21 mouse cellular contexts compared by ENCODE assay signal in genomic region chr4:142307321-142307720, GRCm38 (mm10).
DNase-seq lines count a peak whose midpoint lies in the region; ATAC-seq and TF ChIP-seq lines count a peak whose summit lies in the region.
"Had no signal": no experiment of that assay in that cellular context is flagged by ENCODE, and none has a peak within 500 bp of the region (broad histone marks: within the 10 kb centered on the region; RNA-seq: fewer than 3 reads in every experiment).

No protein-coding gene starts in this region.

- DNase-seq in kidney, postnatal 36 days: no peak
- no peak for DNase-seq in layer of hippocampus, adult 2 months (ENCODE audit: low spot score in 2 of 2)
- DNase-seq in layer of hippocampus, postnatal 10 days (ENCODE audit: low spot score in 2 of 2): no peak
- peak; percentile 16 for DNase-seq in ovary, postnatal 14 days (ENCODE audit: low spot score)
- DNase-seq in ovary, postnatal 10 days (ENCODE audit: low spot score): no peak
- no peak for DNase-seq in cerebellum, adult 18-20 months
- DNase-seq: adrenal gland, adult 2 months; adrenal gland, postnatal 25 days; cerebellum, adult 8-10 months; cerebellum, postnatal 14 days; embryo, embryonic 11 days; gastrocnemius, adult 2 months; gastrocnemius, postnatal 25 days; heart, postnatal 36 days had no signal

- H3K27ac ChIP-seq in kidney, embryonic 15.5 days: 0 out of 2 replicates have a peak overlapping the region, but pooled peaks have one; percentile 9
- H3K27ac ChIP-seq in layer of hippocampus, adult 2 months: peak overlapping the region; percentile 46
- H3K27ac ChIP-seq: embryonic facial prominence, embryonic 15.5 days; forebrain, embryonic 10.5 days; gastrocnemius, adult 2 months; hindbrain, embryonic 12.5 days had no signal

- TF ChIP-seq CTCF in layer of hippocampus, adult 2 months (conservative IDR thresholded peaks at IDR 0.05): no peak

- no peak overlapping the region for H3K9ac ChIP-seq in kidney, embryonic 15.5 days
- H3K9ac ChIP-seq: embryonic facial prominence, embryonic 15.5 days; heart, embryonic 12.5 days; hindbrain, embryonic 12.5 days had no signal

- peaks cover 34% of the 10 kb centered on the region for H3K4me1 ChIP-seq in kidney, embryonic 15.5 days

- no peak overlapping the region for H3K4me2 ChIP-seq in kidney, embryonic 15.5 days
- H3K4me2 ChIP-seq: embryonic facial prominence, embryonic 15.5 days; heart, embryonic 12.5 days; hindbrain, embryonic 12.5 days had no signal

- ATAC-seq in kidney, embryonic 15.5 days (replicated peaks; ENCODE audit: low FRiP score): peak; percentile 50; the same call in 1 of the 2 replicates
- ATAC-seq: forebrain, embryonic 14.5 days had no signal

- 20% methylated on average over 11 of the region's 11 CpGs for WGBS in kidney, embryonic 15.5 days

- peaks cover 10% of the 10 kb centered on the region for H3K9me3 ChIP-seq in kidney, embryonic 15.5 days (replicated peaks)
- H3K9me3 ChIP-seq: embryonic facial prominence, embryonic 15.5 days had no signal

- no peaks in the 10 kb centered on the region for H3K27me3 ChIP-seq in kidney, embryonic 15.5 days
- H3K27me3 ChIP-seq: embryonic facial prominence, embryonic 15.5 days; heart, embryonic 12.5 days; hindbrain, embryonic 12.5 days had no signal

- no peaks in the 10 kb centered on the region for H3K36me3 ChIP-seq in kidney, embryonic 15.5 days
- H3K36me3 ChIP-seq: embryonic facial prominence, embryonic 15.5 days; heart, embryonic 12.5 days had no signal

- no peak overlapping the region for H3K4me3 ChIP-seq in kidney, embryonic 15.5 days (replicated peaks)
- H3K4me3 ChIP-seq in layer of hippocampus, adult 2 months: no peak overlapping the region
- H3K4me3 ChIP-seq: embryonic facial prominence, embryonic 15.5 days; erythroblast, embryonic 14.5 days; forebrain, embryonic 10.5 days; gastrocnemius, adult 2 months; heart, embryonic 12.5 days; hindbrain, embryonic 12.5 days had no signal
